ENCODE assay signal across 8 mouse cellular contexts in genomic region chr2:152933048-152933447, GRCm38 (mm10). TPM values are rescaled to one million over a fixed set of nuclear protein-coding genes. Genes with fewer than 3 reads are reported as not detected.
DNase-seq lines count a peak whose midpoint lies in the region; ATAC-seq and TF ChIP-seq lines count a peak whose summit lies in the region.

TSS of gene Foxs1 (minus strand) at chr2:152933208.

- no peak within 1 kb of the TSS for H3K9ac ChIP-seq in kidney, embryonic 14.5 days (ENCODE audit: low read depth, low read length)

- no peak for ATAC-seq in megakaryocyte, adult 5-6 weeks (ENCODE audit: poor library complexity, severe bottlenecking)
- ATAC-seq in kidney, embryonic 14.5 days (ENCODE audit: low FRiP score, low TSS enrichment), result 0 out of 2 replicates have a peak, but pooled peaks have one; percentile 45

- peaks cover 80% of the 10 kb centered on the region for H3K4me1 ChIP-seq in megakaryocyte, embryonic 14.5 days
- H3K4me1 ChIP-seq in embryonic fibroblast, embryonic 13.5 days (ENCODE audit: control insufficient read depth, insufficient read depth, low read length), result peaks cover 11% of the 10 kb centered on the region
- H3K4me1 ChIP-seq in kidney, embryonic 14.5 days (ENCODE audit: control insufficient read depth, insufficient read depth, low read length), result peaks cover 33% of the 10 kb centered on the region
- no peaks in the 10 kb centered on the region for H3K4me1 ChIP-seq in thymus, adult 2 months (replicated peaks; ENCODE audit: control insufficient read depth, insufficient read depth, low read length)

- no peak for TF ChIP-seq CTCF in embryonic fibroblast, embryonic 13.5 days (IDR thresholded peaks at IDR 0.05; ENCODE audit: borderline replicate concordance, insufficient read depth, low read length)
- no peak for TF ChIP-seq CTCF in thymus, adult 2 months (IDR thresholded peaks at IDR 0.05; ENCODE audit: borderline replicate concordance, control insufficient read depth, extremely low read depth, insufficient read depth, low read length, poor library complexity)

- no peaks in the 10 kb centered on the region for H3K36me3 ChIP-seq in megakaryocyte, embryonic 14.5 days (replicated peaks; ENCODE audit: low read length)
- H3K36me3 ChIP-seq in kidney, embryonic 14.5 days (ENCODE audit: control insufficient read depth, insufficient read depth, low read length), result no peaks in the 10 kb centered on the region
- H3K36me3 ChIP-seq in myocyte (ENCODE audit: control insufficient read depth, insufficient read depth), result no peaks in the 10 kb centered on the region
- no peaks in the 10 kb centered on the region for H3K36me3 ChIP-seq in thymus, adult 2 months (ENCODE audit: control insufficient read depth, insufficient read depth, low read length)

- peak; percentile 93 for TF ChIP-seq POLR2A in embryonic fibroblast, embryonic 13.5 days (IDR thresholded peaks at IDR 0.05; ENCODE audit: low read depth, low read length)
- peak; percentile 89 for TF ChIP-seq POLR2A in myocyte (IDR thresholded peaks at IDR 0.05; ENCODE audit: insufficient read length, low read depth)
- no peak for TF ChIP-seq POLR2A in thymus, adult 2 months (IDR thresholded peaks at IDR 0.05; ENCODE audit: control insufficient read depth, extremely low read depth, insufficient read depth, low read length, poor library complexity)

- peak within 1 kb of the TSS; percentile 26 for H3K4me3 ChIP-seq in megakaryocyte, embryonic 14.5 days (replicated peaks)
- peak within 1 kb of the TSS; percentile 32 for H3K4me3 ChIP-seq in embryonic fibroblast, embryonic 13.5 days (ENCODE audit: insufficient read depth, low read length)
- H3K4me3 ChIP-seq in kidney, embryonic 14.5 days (ENCODE audit: low read length), result peak within 1 kb of the TSS; percentile 3; the same call in 1 of the 2 replicates
- peak within 1 kb of the TSS; percentile 84 for H3K4me3 ChIP-seq in myocyte
- H3K4me3 ChIP-seq in thymus, adult 2 months (ENCODE audit: control insufficient read depth, insufficient read depth, low read length), result no peak within 1 kb of the TSS

- H3ac ChIP-seq in myocyte (ENCODE audit: control insufficient read depth, insufficient read length), result peak within 1 kb of the TSS; percentile 9

- peak within 1 kb of the TSS; percentile 96 for H3K27ac ChIP-seq in embryonic fibroblast, embryonic 13.5 days (ENCODE audit: insufficient read depth, low read length)
- peak within 1 kb of the TSS; percentile 32; the same call in 1 of the 2 replicates for H3K27ac ChIP-seq in kidney, embryonic 14.5 days (ENCODE audit: low read depth, low read length)
- H3K27ac ChIP-seq in thymus, adult 2 months (ENCODE audit: control insufficient read depth, insufficient read depth, low read length), result no peak within 1 kb of the TSS

- H3K9me3 ChIP-seq in megakaryocyte, embryonic 14.5 days, result no peaks in the 10 kb centered on the region
- H3K9me3 ChIP-seq in kidney, embryonic 14.5 days (ENCODE audit: control insufficient read depth, low read length), result no peaks in the 10 kb centered on the region

- H3K79me2 ChIP-seq in myocyte (ENCODE audit: control insufficient read depth, insufficient read depth), result peaks cover 39% of the 10 kb centered on the region

- peak within 1 kb of the TSS; percentile 13; the same call in 1 of the 2 replicates for H3K4me2 ChIP-seq in kidney, embryonic 14.5 days (replicated peaks; ENCODE audit: low read depth, low read length)
- peak within 1 kb of the TSS; percentile 89 for H3K4me2 ChIP-seq in myocyte (ENCODE audit: low read depth)

- 23% methylated on average over 9 of the region's 9 CpGs for WGBS in kidney, embryonic 14.5 days
- 22% methylated on average over 9 of the region's 9 CpGs for whole genome bisulfite sequencing in thymus, adult 2 months

- DNase-seq in thymus, adult 2 months, result no peak
- DNase-seq in right cerebral cortex, postnatal 10 days (ENCODE audit: low spot score in 2 of 2), result no peak
- DNase-seq in thymus, adult 18-20 months, result no peak

- peaks cover 25% of the 10 kb centered on the region for H3K27me3 ChIP-seq in megakaryocyte, embryonic 14.5 days (replicated peaks)
- H3K27me3 ChIP-seq in kidney, embryonic 14.5 days (ENCODE audit: control insufficient read depth, insufficient read depth, low read length), result no peaks in the 10 kb centered on the region
- H3K27me3 ChIP-seq in myocyte (ENCODE audit: control insufficient read depth, insufficient read depth, insufficient read length), result no peaks in the 10 kb centered on the region
- H3K27me3 ChIP-seq in thymus, adult 2 months (ENCODE audit: control insufficient read depth, insufficient read depth, low read length), result no peaks in the 10 kb centered on the region

TF ChIP-seq in myocyte, 11 proteins besides CTCF, POLR2A, EP300 and RAD21:
- TF ChIP-seq POLR2AphosphoS2 (IDR thresholded peaks at IDR 0.05; ENCODE audit: insufficient read length, low read depth) (peak; percentile 95), MYOG (IDR thresholded peaks at IDR 0.05; ENCODE audit: control insufficient read depth in 1 of 3, insufficient read depth in 1 of 3, insufficient read length in 2 of 3, low read depth in 2 of 3) (peak in 2 of 3 experiments; percentile 2 to 67), MYOD1 (IDR thresholded peaks at IDR 0.05; ENCODE audit: control insufficient read depth in 1 of 3, insufficient read length in 2 of 3, low read depth in 2 of 3) (peak in 2 of 3 experiments; percentile 62 to 74), REST (IDR thresholded peaks at IDR 0.05; ENCODE audit: insufficient read depth, insufficient read length) (no peak), CEBPB (IDR thresholded peaks at IDR 0.05; ENCODE audit: insufficient read depth, poor library complexity, severe bottlenecking) (no peak), TCF3 (IDR thresholded peaks at IDR 0.05; ENCODE audit: insufficient read length, low read depth) (no peak), SRF (IDR thresholded peaks at IDR 0.05; ENCODE audit: control insufficient read depth, insufficient read length, low read depth) (peak; percentile 86), MAX (IDR thresholded peaks at IDR 0.05; ENCODE audit: low read depth) (no peak), USF1 (IDR thresholded peaks at IDR 0.05; ENCODE audit: low read depth) (no peak), E2F4 (IDR thresholded peaks at IDR 0.05; ENCODE audit: insufficient read depth) (no peak), TCF12 (IDR thresholded peaks at IDR 0.05; ENCODE audit: insufficient read depth, poor library complexity, severe bottlenecking) (no peak)

RNA-seq across cellular contexts. Expression of gene Foxs1, which starts in this region (rescaled TPM):
- polyA plus RNA-seq in megakaryocyte, embryonic 14.5 days (2012; ENCODE audit: insufficient read depth, low replicate concordance), result 3.2 and 4.6 TPM in 2 replicates
- not detected in 2 replicates for total RNA-seq in megakaryocyte, adult 5-6 weeks (2015)
- not detected in 2 replicates for total RNA-seq in megakaryocyte, adult 5-6 weeks (2017)
- polyA plus RNA-seq in embryonic fibroblast, embryonic 13.5 days (2011; ENCODE audit: insufficient read length, low read depth, missing spikeins), result 12.2 and 30.1 TPM in 2 replicates
- 4.4 and 4.8 TPM in 2 replicates for polyA plus RNA-seq in kidney, embryonic 14.5 days (2014; fragmentation: Nextera tagmentation; extraction: Ambion mirVana)
- polyA plus RNA-seq in myocyte (2012; fragmentation: generic; extraction: Trizol), result 31.3 TPM
- 7.7 and 8.6 TPM in 2 replicates for polyA plus RNA-seq in thymus, adult 2 months (2012; rRNA removed)
